In genomic region chr1:149866202-149866601, GRCm38 (mm10) we compare ENCODE assay signal across 12 mouse cellular contexts.
"Had no signal": no experiment of that assay in that cellular context is flagged by ENCODE, and none has a peak within 500 bp of the region (broad histone marks: within the 10 kb centered on the region; RNA-seq: fewer than 3 reads in every experiment).

No protein-coding gene starts in this region.

- DNase-seq: kidney, adult 11 months; kidney, adult 9 months; kidney, postnatal 4 days; lung, embryonic 14.5 days; lung, postnatal 10 days; lung, postnatal 4 days; midbrain, embryonic 14.5 days; right cerebral cortex, postnatal 4 days; spleen, adult 18-20 months; thymus, adult 18-20 months; thymus, postnatal 14 days had no signal

- ATAC-seq: liver, embryonic 12.5 days had no signal
